Mouse (Mus musculus) lung, adult 2 months (tissue): Measurements from ENCODE around the gene Ffar1.

ENCODE experiments used
- CTCF ChIP-seq: fragments of 200-500 bp; IDR thresholded peaks from 2 replicates; pipeline ENCODE4 v1.5.1; 2011; ENCODE audit warnings: mild to moderate bottlenecking, low read length, control low read depth; ENCODE audit not compliant: insufficient read depth
- POLR2A ChIP-seq: fragments of 200-500 bp; IDR thresholded peaks from 2 replicates; pipeline ENCODE4 v1.6.1; 2011; ENCODE audit warnings: low read depth, mild to moderate bottlenecking, control low read depth, low read length, borderline replicate concordance; ENCODE audit errors: extremely low read depth

- TF ChIP-seq CTCF, result no peak
- no peak for TF ChIP-seq POLR2A
These were observed 5.3 kb downstream of the Ffar1 start, which contains the start of gene Ffar3 for GRCm38 (mm10) chr7:30856078-30856477.
